Mouse (Mus musculus) lung, postnatal 25 days (tissue): ENCODE data around the gene Mrnip.
A peak's percentile ranks its signal among the peaks of the same experiment; 100 is the strongest.

Experiments
- DNase-seq: peaks from one replicate; pipeline ENCODE4 v3.0.0; 2022; ENCODE audit warnings: low spot score

Mrnip gene

DNA sequence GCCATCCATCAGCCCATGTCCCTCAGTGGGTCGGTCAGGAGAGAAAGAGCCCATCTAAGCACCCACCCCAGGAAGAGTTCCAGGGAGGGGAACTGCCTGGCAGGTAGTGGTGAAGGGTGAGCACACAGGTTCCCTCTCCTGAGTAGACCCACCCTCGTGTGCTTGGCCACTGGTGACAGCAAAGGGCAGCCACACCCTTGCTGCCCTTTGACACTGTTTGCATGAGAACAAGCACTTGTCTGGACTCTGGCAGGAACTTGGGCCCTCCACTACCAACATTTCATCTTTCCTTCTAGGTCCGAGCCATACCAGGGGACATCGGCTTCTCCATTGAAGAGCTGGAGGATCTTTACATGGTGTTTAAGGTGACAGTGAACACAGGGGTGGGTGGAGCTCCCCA lies 14.9 kb upstream of the Mrnip start:
- DNase-seq = no peak

DNA sequence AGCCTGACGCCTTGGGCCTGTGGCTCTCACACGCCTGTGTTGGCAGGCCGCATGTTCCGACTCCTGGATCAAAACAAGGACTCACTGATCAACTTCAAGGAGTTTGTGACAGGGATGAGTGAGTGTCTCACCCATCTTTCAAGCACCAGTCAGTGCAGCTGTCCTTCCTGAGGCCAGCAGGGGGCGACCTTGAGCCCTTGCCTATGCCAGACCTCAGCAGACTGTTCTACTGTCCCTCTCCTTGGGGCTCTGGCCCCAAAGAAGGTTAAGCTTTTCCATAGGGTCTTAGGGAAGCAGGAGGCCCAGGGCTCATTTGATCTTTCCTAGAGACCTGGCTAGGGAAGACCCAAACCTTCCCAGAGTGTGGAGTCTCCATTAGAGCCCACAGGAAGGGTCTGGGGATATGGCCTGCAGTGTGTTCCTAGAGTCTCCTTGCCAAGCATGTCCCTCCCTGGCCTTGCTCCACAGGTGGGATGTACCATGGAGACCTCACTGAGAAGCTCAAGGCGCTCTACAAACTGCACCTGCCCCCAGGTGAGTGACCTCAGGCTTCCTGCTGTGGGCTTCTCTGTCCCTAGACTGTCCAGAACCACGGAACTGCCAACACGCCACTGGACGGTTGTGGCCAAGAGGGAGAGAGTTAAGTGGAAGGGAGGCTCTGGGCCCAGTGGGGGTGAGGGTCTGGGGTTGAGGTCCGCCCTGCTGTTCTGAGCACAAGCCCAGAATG lies 12.5 kb upstream of the Mrnip start:
- peak; percentile 52 for DNase-seq

GRCm38 (mm10) chr11:50162338-50163050 lies 11.8 kb upstream of the Mrnip start:
- DNase-seq = no peak

GRCm38 (mm10) chr11:50168352-50168751 lies 5.9 kb upstream of the Mrnip start:
- no peak for DNase-seq

DNA sequence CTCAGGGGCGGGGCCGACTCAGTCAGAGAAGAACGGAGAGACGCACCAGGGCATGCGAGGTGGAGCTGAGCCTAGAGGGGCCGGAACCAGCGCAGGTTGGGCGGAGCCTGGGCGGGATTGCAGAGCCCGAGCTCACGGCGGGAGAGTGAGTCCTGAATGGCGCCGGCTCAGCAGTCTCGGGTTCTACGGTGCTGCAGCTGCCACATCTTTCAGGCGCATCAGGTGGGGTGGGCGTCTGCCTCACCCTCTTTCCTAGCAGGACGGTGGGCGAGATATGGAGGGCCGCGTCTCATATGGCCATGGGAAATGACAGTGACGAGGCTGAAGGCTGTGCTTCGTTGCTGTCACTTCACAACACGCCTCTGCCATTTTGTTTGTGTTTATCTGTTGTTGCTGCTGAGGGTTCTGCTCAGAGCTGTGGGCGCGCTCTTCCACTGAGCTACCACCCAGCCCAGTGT lies 515 bp downstream of the Mrnip start:
- DNase-seq = peak; percentile 98

GRCm38 (mm10) chr11:50176351-50176750 lies 2.1 kb downstream of the Mrnip start:
- DNase-seq = no peak

DNA sequence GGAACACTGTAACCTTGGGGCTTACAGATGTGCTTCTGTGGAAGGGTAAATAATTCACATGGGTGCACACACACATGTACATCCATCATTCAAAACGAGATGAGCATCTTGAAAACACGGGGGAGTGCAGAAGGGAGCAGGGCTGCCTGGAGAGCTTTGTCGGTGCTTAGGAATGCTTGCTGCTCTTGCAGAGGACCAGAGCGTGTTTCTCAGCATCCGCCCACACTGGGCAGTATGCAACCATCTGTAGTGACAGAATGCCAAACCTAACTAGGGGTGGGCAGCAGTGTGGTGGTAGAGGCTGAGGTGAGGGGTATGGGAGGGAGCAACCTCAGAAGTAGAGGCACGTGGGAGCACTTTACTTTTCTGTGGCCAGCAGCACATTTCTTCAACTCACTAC lies 2.9 kb downstream of the Mrnip start:
- no peak for DNase-seq

- DNase-seq = no peak
These were observed 4.6 kb downstream of the Mrnip start for GRCm38 (mm10) chr11:50178532-50179488.

DNA sequence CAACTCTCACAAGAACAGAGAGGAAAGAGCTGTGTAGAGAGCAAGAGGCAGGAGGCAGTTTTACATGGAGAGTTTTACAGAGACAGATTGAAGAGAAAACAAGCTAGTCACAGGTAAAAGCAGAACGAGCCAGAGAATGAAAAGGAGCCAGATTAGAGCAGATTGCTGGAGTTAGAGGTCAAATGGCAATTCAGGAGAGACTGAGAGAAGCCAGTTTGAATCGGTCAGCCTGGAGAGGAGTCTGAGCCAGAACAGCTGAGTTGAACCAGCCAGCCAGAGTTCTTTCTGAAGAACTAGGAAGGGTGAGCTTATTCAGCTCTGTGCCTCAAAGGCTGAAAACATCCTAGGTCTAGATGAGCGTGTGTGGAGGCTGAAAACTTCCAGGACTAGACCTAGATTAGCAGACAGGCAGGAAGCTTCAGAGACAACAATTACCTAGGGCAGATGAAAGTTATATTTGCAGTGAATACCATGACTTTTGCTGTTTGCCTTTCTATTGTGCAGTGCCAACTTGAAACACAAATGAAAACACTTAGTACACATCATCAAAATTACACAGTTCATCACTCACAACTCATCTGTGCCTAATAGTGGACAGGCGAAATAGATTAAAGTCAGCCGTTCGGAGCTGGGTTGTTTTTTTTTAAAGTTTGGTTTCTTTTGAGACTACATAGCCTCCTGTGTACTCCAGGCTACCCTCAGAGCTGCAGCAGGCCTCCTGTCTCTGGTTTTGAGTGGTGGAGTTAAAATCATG lies 6.4 kb downstream of the Mrnip start:
- DNase-seq = no peak

- DNase-seq = no peak
These were observed 8.5 kb downstream of the Mrnip start for GRCm38 (mm10) chr11:50182702-50183101.

GRCm38 (mm10) chr11:50184788-50185187 lies 10.5 kb downstream of the Mrnip start:
- no peak for DNase-seq

GRCm38 (mm10) chr11:50188682-50189081 lies 14.4 kb downstream of the Mrnip start:
- no peak for DNase-seq

GRCm38 (mm10) chr11:50190362-50190761 lies 16.1 kb downstream of the Mrnip start:
- DNase-seq = no peak

- DNase-seq = no peak
These were observed 18.0 kb downstream of the Mrnip start for GRCm38 (mm10) chr11:50192278-50192677.

DNA sequence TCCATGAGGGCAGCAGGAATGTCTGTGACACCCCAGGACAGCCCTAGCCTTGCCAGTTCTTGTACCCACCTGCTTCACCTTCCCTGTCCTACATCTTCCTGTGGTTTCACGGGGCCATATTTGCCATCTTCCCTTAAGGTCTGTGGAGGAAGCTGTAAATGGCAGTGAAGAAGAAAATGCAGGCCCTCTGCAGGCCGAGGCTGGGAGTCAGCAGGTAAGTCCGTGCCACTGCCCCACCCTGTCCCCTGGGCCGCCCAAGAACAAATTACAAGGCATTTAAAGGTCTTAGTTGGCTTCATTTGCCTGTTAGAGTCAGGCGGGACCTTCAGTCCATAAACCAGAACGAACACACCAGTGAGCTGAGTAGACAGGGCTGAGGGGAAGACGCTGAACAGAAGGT lies 19.8 kb downstream of the Mrnip start:
- no peak for DNase-seq

DNA sequence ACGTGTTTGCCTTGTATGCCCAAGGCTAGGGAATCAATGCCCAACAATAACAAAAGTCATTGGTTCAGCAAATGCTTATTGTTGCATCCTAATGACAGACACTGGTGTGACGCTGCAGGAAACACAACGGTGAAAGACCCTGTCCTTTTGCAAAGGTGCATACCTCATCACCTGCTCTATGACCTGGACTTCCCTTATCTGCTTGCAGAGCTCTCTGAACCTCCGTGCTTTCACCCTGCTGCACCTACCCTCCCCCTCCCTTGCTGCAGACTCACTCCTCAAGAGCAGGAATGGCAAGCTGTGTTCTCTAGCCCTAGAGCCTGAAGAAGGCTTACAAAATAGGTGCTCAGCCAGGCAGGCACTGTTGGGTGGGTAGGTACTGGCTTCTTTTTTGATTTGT lies 20.5 kb downstream of the Mrnip start:
- no peak for DNase-seq

- DNase-seq = no peak
These were observed 23.3 kb downstream of the Mrnip start for GRCm38 (mm10) chr11:50197500-50197899.

GRCm38 (mm10) chr11:50198219-50198846 lies 24.1 kb downstream of the Mrnip start:
- DNase-seq = no peak

DNA sequence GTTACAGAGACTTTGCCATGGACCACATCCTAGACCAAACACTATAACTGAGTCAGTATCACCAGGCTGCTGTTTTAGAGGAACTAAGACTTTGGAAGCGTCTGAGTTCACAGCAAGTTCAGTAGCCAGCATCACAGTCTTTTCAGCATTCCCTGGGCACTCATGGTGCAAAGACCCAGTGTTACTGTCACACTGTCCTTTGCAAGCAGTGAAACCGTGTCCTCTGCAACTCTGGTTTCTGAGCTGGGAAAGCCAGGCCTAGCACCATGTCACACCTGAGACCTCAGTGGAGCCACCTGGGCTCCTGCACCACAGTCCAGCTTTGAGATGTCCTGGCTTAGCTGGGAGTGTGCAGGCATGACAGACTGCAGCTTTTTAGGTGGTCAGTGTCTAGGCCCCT lies 24.7 kb downstream of the Mrnip start:
- DNase-seq = no peak

DNA sequence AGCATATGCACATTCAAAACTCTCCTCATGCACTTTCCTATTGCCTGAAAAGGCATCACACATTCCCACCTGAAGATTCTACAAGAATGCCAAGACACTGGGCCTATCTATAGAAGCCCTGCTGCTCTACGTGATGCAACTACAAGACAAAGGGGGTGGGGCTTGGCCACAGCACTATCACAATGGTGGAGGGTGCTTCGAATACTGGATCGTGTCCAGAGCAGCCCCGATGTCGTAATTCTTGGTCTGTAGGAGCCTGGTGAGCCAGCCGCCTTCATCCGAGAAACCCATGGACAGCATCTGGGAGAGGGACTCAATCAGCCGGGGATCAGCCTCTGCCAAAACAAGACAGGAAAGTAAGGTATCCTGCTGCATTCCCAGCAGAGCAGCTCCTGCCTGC lies 26.4 kb downstream of the Mrnip start:
- DNase-seq = no peak

DNA sequence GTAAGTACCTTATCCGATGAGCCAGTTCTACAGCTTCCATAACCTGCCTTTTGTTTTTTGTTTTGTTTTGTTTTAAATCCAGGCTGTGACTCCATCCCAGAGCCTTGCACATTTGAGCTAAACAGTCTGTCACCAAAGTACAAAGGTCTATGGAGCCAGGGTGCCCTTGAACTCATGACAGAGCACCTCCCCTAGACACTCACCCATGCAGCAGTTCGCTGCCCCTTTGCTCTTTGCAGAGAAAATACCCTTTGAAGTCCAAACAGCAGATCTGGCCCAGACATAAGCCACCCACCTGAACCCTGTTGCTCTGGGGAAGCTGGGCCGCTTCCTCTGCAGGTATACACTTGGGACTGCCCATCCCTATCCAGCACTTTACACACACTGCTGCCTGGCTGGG lies 27.3 kb downstream of the Mrnip start:
- no peak for DNase-seq
